Mouse (Mus musculus) kidney, postnatal 0 days (tissue): ENCODE results near the gene Ercc4. TPM values are rescaled to one million over a fixed set of nuclear protein-coding genes. Genes with fewer than 3 reads are reported as not detected.
A peak's percentile ranks its signal among the peaks of the same experiment; 100 is the strongest.

Experiments
- ATAC-seq: fragments of 200-750 bp; cut with Nextera tagmentation; replicated peaks from 2 replicates; pipeline ENCODE4 v1.8.0; 2017; ENCODE audit warnings: low read depth, moderate number of reproducible peaks, moderate TSS enrichment, moderate library complexity; ENCODE audit not compliant: low FRiP score
- DNase-seq: peaks from one replicate; pipeline ENCODE4 v3.0.0-alpha.2; 2016; ENCODE audit warnings: low spot score
- H3K27ac ChIP-seq: fragments of 300-500 bp; sonication (generic); 2 replicates; pipeline ENCODE4 v1.5.1; 2014; ENCODE audit warnings: mild to moderate bottlenecking
- H3K27me3 ChIP-seq: fragments of 300-500 bp; sonication (generic); 2 replicates; pipeline ENCODE4 v1.6.1; 2014; ENCODE audit warnings: low read length, mixed read lengths; ENCODE audit not compliant: insufficient read depth
- H3K36me3 ChIP-seq: fragments of 300-500 bp; sonication (generic); 2 replicates; pipeline ENCODE4 v1.6.1; 2014; ENCODE audit warnings: low read length, mixed read lengths; ENCODE audit not compliant: insufficient read depth
- H3K4me1 ChIP-seq: fragments of 300-500 bp; sonication (generic); replicated peaks from 2 replicates; pipeline ENCODE4 v1.6.1; 2014; ENCODE audit warnings: antibody characterized with exemption, low read length, mixed read lengths; ENCODE audit not compliant: insufficient read depth
- H3K4me2 ChIP-seq: fragments of 300-500 bp; sonication (generic); 2 replicates; pipeline ENCODE4 v1.6.1; 2014; ENCODE audit warnings: mild to moderate bottlenecking, low read length, moderate library complexity, mixed read lengths
- H3K4me3 ChIP-seq: fragments of 300-500 bp; sonication (generic); replicated peaks from 2 replicates; pipeline ENCODE4 v1.5.1; 2014; ENCODE audit warnings: low read depth, low read length
- H3K9ac ChIP-seq: fragments of 300-500 bp; sonication (generic); 2 replicates; pipeline ENCODE4 v1.6.1; 2014; ENCODE audit warnings: low read depth, low read length
- H3K9me3 ChIP-seq: fragments of 300-500 bp; sonication (generic); replicated peaks from 2 replicates; pipeline ENCODE4 v1.6.1; 2016; ENCODE audit warnings: low read length, inconsistent platforms, mixed read lengths
- CTCF ChIP-seq: IDR thresholded peaks from 2 replicates; pipeline ENCODE4 v1.5.1; 2016; ENCODE audit warnings: antibody characterized with exemption, low read depth, mild to moderate bottlenecking, moderate library complexity
- WGBS: fragments of 180-500 bp; shearing (Covaris S2); extraction: QIAGEN DNeasy Blood & Tissue Kit; methylation state at CpG from one replicate; pipeline ENCODE4 v1.1.7; 2014; 5-methylcytosine and 5-hydroxymethylcytosine counted together
- polyA plus RNA-seq: library from polyadenylated mRNA; unstranded; fragments of >200 nt; fragmentation: Nextera tagmentation; extraction: Ambion mirVana; gene quantifications from 2 replicates; pipeline ENCODE4 v1.2.1, GENCODE M21; 2015

The Ercc4 gene
- polyA plus RNA-seq, 1 experiment from 2014 or later: 9.9 TPM

GRCm38 (mm10) chr16:13199204-13199603 lies 89.7 kb downstream of the Ercc4 start:
- H3K9ac ChIP-seq: no peak overlapping the region
- DNase-seq: peak; percentile 42
- no peak overlapping the region for H3K4me3 ChIP-seq
- WGBS: 16% methylated on average over 2 of the region's 2 CpGs
- H3K9me3 ChIP-seq: no peaks in the 10 kb centered on the region
- TF ChIP-seq CTCF: no peak
- H3K36me3 ChIP-seq: no peaks in the 10 kb centered on the region
- no peak overlapping the region for H3K27ac ChIP-seq
- no peaks in the 10 kb centered on the region for H3K4me1 ChIP-seq
- H3K27me3 ChIP-seq: no peaks in the 10 kb centered on the region
- no peak overlapping the region for H3K4me2 ChIP-seq
- no peak for ATAC-seq

Other genes starting within 250 kb of the Ercc4 start
- gene Mrtfb, start 146.8 kb downstream of the Ercc4 start, polyA plus RNA-seq: 17.5 and 19.8 TPM in 2 replicates